Mouse (Mus musculus) CH12.LX (cell line): ENCODE results near the gene Med25. TPM values are rescaled to one million over a fixed set of nuclear protein-coding genes. Genes with fewer than 3 reads are reported as not detected.

Experiments used
- DNase-seq: peaks from one replicate; pipeline ENCODE4 v3.0.0-alpha.2; 2013; ENCODE audit errors: extremely low read depth
- H3K27ac ChIP-seq: 2 replicates; pipeline ENCODE4 v1.5.1; 2012; ENCODE audit warnings: low read depth, mild to moderate bottlenecking, control low read depth, moderate library complexity; ENCODE audit not compliant: insufficient read depth
- H3K27me3 ChIP-seq: replicated peaks from 2 replicates; pipeline ENCODE3; 2012; ENCODE audit warnings: inconsistent platforms
- H3K36me3 ChIP-seq, 2 experiments: replicated peaks in 1 of 2; 2 replicates each; pipeline versions ENCODE3 to v1.6.1; 2012; ENCODE audit warnings: inconsistent platforms in 1 of 2, low read length in 1 of 2, mild to moderate bottlenecking in 1 of 2, mixed read lengths in 1 of 2, moderate library complexity in 1 of 2; ENCODE audit not compliant: control insufficient read depth in 1 of 2, insufficient read depth in 1 of 2
- H3K4me1 ChIP-seq, 2 experiments: 2 replicates each; pipeline ENCODE4 v1.6.1; 2012; ENCODE audit warnings: inconsistent platforms in 1 of 2, moderate library complexity in 1 of 2; ENCODE audit not compliant: insufficient read depth in 2 of 2, control insufficient read depth in 1 of 2
- H3K4me2 ChIP-seq: 2 replicates; pipeline ENCODE4 v1.6.1; 2012; ENCODE audit warnings: low read depth, mild to moderate bottlenecking, control low read depth; ENCODE audit not compliant: poor library complexity, insufficient read depth, severe bottlenecking
- H3K4me3 ChIP-seq, 3 experiments: fragments of 150-350 bp in 1 of 3; sonication (generic) in 1 of 3; replicated peaks in 1 of 3; 2 replicates each; pipeline versions ENCODE3 to v1.5.1; 2011 to 2012; ENCODE audit warnings: low read depth in 2 of 3, low read length in 2 of 3, mild to moderate bottlenecking in 2 of 3, moderate library complexity in 2 of 3, control low read depth in 1 of 3, improper control_type of control experiment in 1 of 3, inconsistent platforms in 1 of 3, mixed read lengths in 1 of 3; ENCODE audit not compliant: poor library complexity in 1 of 3
- H3K79me2 ChIP-seq: replicated peaks from 2 replicates; pipeline ENCODE4 v1.6.1; 2012; ENCODE audit warnings: mild to moderate bottlenecking, moderate library complexity; ENCODE audit not compliant: control insufficient read depth, poor library complexity, insufficient read depth, severe bottlenecking; ENCODE audit errors: extremely low read depth
- H3K9ac ChIP-seq: 2 replicates; pipeline ENCODE4 v1.6.1; 2012; ENCODE audit warnings: low read depth, mild to moderate bottlenecking, control low read depth, moderate library complexity; ENCODE audit not compliant: insufficient read depth
- H3K9me3 ChIP-seq: replicated peaks from 2 replicates; pipeline ENCODE3; 2012; ENCODE audit warnings: low read length, inconsistent platforms, mixed read lengths
- BHLHE40 ChIP-seq: IDR thresholded peaks from 2 replicates; pipeline ENCODE4 v1.6.1; 2011; ENCODE audit warnings: mild to moderate bottlenecking, low read depth, low read length, improper control_type of control experiment
- CHD1 ChIP-seq: IDR thresholded peaks from 2 replicates; pipeline ENCODE4 v1.6.1; 2012; ENCODE audit warnings: low read depth, low read length, improper control_type of control experiment, inconsistent platforms
- CHD2 ChIP-seq: IDR thresholded peaks from 2 replicates; pipeline ENCODE4 v1.6.1; 2011; ENCODE audit warnings: low read length, improper control_type of control experiment
- CTCF ChIP-seq, 2 experiments: IDR thresholded peaks in 1 of 2; conservative IDR thresholded peaks in 1 of 2; 2 replicates each; pipeline ENCODE4 v1.5.1; 2011 to 2012; ENCODE audit warnings: low read depth in 2 of 2, low read length in 2 of 2, improper control_type of control experiment in 1 of 2, inconsistent platforms in 1 of 2, mild to moderate bottlenecking in 1 of 2, moderate library complexity in 1 of 2
- E2F4 ChIP-seq: IDR thresholded peaks from 2 replicates; pipeline ENCODE4 v1.6.1; 2011; ENCODE audit warnings: low read depth, low read length, improper control_type of control experiment; ENCODE audit not compliant: insufficient replicate concordance
- ELF1 ChIP-seq: IDR thresholded peaks from 2 replicates; pipeline ENCODE4 v1.6.1; 2014; ENCODE audit warnings: low read depth, mild to moderate bottlenecking, inconsistent platforms, low read length, improper control_type of control experiment
- EP300 ChIP-seq: IDR thresholded peaks from 2 replicates; pipeline ENCODE4 v1.6.1; 2011; ENCODE audit warnings: low read length, improper control_type of control experiment
- HCFC1 ChIP-seq: IDR thresholded peaks from 2 replicates; pipeline ENCODE4 v1.6.1; 2012; ENCODE audit warnings: low read depth, mild to moderate bottlenecking, inconsistent platforms, low read length, improper control_type of control experiment
- JUN ChIP-seq: IDR thresholded peaks from 2 replicates; pipeline ENCODE4 v1.6.1; 2011; ENCODE audit warnings: low read depth, mild to moderate bottlenecking, low read length, improper control_type of control experiment, moderate library complexity; ENCODE audit not compliant: insufficient read depth
- MAZ ChIP-seq: IDR thresholded peaks from 2 replicates; pipeline ENCODE4 v1.6.1; 2012; ENCODE audit warnings: low read depth, mild to moderate bottlenecking, inconsistent platforms, low read length, improper control_type of control experiment, moderate library complexity
- NELFE ChIP-seq: IDR thresholded peaks from 2 replicates; pipeline ENCODE4 v1.6.1; 2011; ENCODE audit warnings: low read depth, low read length, improper control_type of control experiment
- PAX5 ChIP-seq: IDR thresholded peaks from 2 replicates; pipeline ENCODE4 v1.6.1; 2012; ENCODE audit warnings: low read length, inconsistent platforms, mixed read lengths
- RCOR1 ChIP-seq: conservative IDR thresholded peaks from 2 replicates; pipeline ENCODE4 v1.6.1; 2012; ENCODE audit warnings: low read depth, mild to moderate bottlenecking, inconsistent platforms, low read length, improper control_type of control experiment
- SIN3A ChIP-seq: IDR thresholded peaks from 2 replicates; pipeline ENCODE4 v1.6.1; 2012; ENCODE audit warnings: low read length, improper control_type of control experiment, inconsistent platforms
- TBP ChIP-seq: conservative IDR thresholded peaks from 2 replicates; pipeline ENCODE4 v1.6.1; 2011; ENCODE audit warnings: low read depth, low read length, improper control_type of control experiment
- TCF12 ChIP-seq: IDR thresholded peaks from 2 replicates; pipeline ENCODE4 v1.6.1; 2014; ENCODE audit warnings: low read depth, mild to moderate bottlenecking, inconsistent platforms, low read length, improper control_type of control experiment
- UBTF ChIP-seq: IDR thresholded peaks from 2 replicates; pipeline ENCODE4 v1.6.1; 2012; ENCODE audit warnings: low read depth, mild to moderate bottlenecking, inconsistent platforms, low read length, improper control_type of control experiment, moderate library complexity
- USF1 ChIP-seq: IDR thresholded peaks from 2 replicates; pipeline ENCODE4 v1.6.1; 2014; ENCODE audit warnings: low read depth, mild to moderate bottlenecking, inconsistent platforms, low read length, improper control_type of control experiment
- ZC3H11A ChIP-seq: IDR thresholded peaks from 2 replicates; pipeline ENCODE4 v1.6.1; 2012; ENCODE audit warnings: low read depth, mild to moderate bottlenecking, inconsistent platforms, low read length, improper control_type of control experiment
- ZKSCAN1 ChIP-seq: IDR thresholded peaks from 2 replicates; pipeline ENCODE4 v1.6.1; 2012; ENCODE audit warnings: low read depth, inconsistent platforms, low read length, improper control_type of control experiment, borderline replicate concordance
- ZNF384 ChIP-seq: IDR thresholded peaks from 2 replicates; pipeline ENCODE4 v1.6.1; 2012; ENCODE audit warnings: low read depth, low read length, improper control_type of control experiment, inconsistent platforms
- dilution Hi-C: fragments of 300-500 bp; cut with MboI; formaldehyde crosslinking; loops from 2 replicates; pipeline ENCODE4 v1.14.3; 2020; ENCODE audit warnings: low sequenced_read_pairs; ENCODE audit not compliant: extremely low pct_unique_long_range_greater_than_20kb, extremely low pct_ligation_motif_present
- in situ Hi-C: fragments of 300-500 bp; cut with MboI; formaldehyde crosslinking; loops from 3 replicates; pipeline ENCODE4 v1.14.3; 2019; ENCODE audit warnings: low sequenced_read_pairs, low pct_ligation_motif_present, low pct_unique_long_range_greater_than_20kb, mixed read lengths
- polyA plus RNA-seq: library from polyadenylated mRNA; unstranded; fragments of >175 nt; gene quantifications from 2 replicates; pipeline ENCODE4 v1.2.1, GENCODE M21; 2012; ENCODE audit warnings: low read depth; ENCODE audit not compliant: insufficient read length
- total RNA-seq, 2 experiments: library from RNA; depleted of rRNA; stranded (reverse); fragments of 300-350 nt in 1 of 2; fragments of >200 nt in 1 of 2; gene quantifications; 2 replicates each; pipeline ENCODE4 v1.2.3; 2012 to 2014

The Med25 gene
- total and polyA plus RNA-seq, 3 experiments: 18.4 to 67.4 (median 56.7) TPM

GRCm38 (mm10) chr7:44846804-44847203, 45.7 kb downstream of the Med25 start:
- Histone ChIP-seq H3K4me3 (no peak overlapping the region), H3K27ac (no peak overlapping the region), H3K4me2 (no peak overlapping the region), H3K9me3 (no peaks in the 10 kb centered on the region), H3K4me1 (peaks cover 23 to 49% of the 10 kb centered on the region in 2 experiments), H3K27me3 (no peaks in the 10 kb centered on the region), H3K9ac (no peak overlapping the region)
- in situ Hi-C loops: no loop called here
- TF ChIP-seq NELFE: no peak
- no peak for TF ChIP-seq HCFC1
- TF ChIP-seq E2F4: no peak
- TF ChIP-seq JUN: no peak
- TF ChIP-seq, all 38 proteins: peak for 0
- H3K79me2 ChIP-seq: peaks cover 18% of the 10 kb centered on the region
- dilution Hi-C loops: no loop called here
- no peak for DNase-seq
- peaks cover 51 to 65% of the 10 kb centered on the region in 2 experiments for H3K36me3 ChIP-seq

GRCm38 (mm10) chr7:44845006-44845405, 47.5 kb downstream of the Med25 start:
- TF ChIP-seq SIN3A: no peak
- TF ChIP-seq NELFE: no peak
- TF ChIP-seq ELF1: no peak
- TF ChIP-seq UBTF: no peak
- no peak for TF ChIP-seq CHD2
- TF ChIP-seq EP300: no peak
- TF ChIP-seq TBP: no peak
- no peak for TF ChIP-seq ZKSCAN1
- no peak for TF ChIP-seq PAX5
- no peak for TF ChIP-seq ZC3H11A
- TF ChIP-seq TCF12: no peak
- TF ChIP-seq USF1: no peak
- TF ChIP-seq CHD1: no peak
- no peak for TF ChIP-seq MAZ
- TF ChIP-seq RCOR1: no peak
- no peak for TF ChIP-seq BHLHE40
- TF ChIP-seq ZNF384: no peak
- TF ChIP-seq CTCF (conservative IDR thresholded peaks at IDR 0.05 in 1 of 2, IDR thresholded peaks at IDR 0.05 in 1 of 2; ENCODE audit: low read depth in 2 of 2, low read length in 2 of 2): no peak
- H3K4me1 ChIP-seq: peaks cover 24 to 55% of the 10 kb centered on the region in 2 experiments
- no peaks in the 10 kb centered on the region for H3K27me3 ChIP-seq
- no peak overlapping the region for H3K27ac ChIP-seq
- peaks cover 8% of the 10 kb centered on the region for H3K9me3 ChIP-seq
- no peak overlapping the region for H3K4me2 ChIP-seq
- dilution Hi-C loops (no loop called here), in situ Hi-C loops (no loop called here)
- peaks cover 7% of the 10 kb centered on the region for H3K79me2 ChIP-seq
- H3K9ac ChIP-seq: no peak overlapping the region
- peaks cover 69 to 73% of the 10 kb centered on the region in 2 experiments for H3K36me3 ChIP-seq
- H3K4me3 ChIP-seq: no peak overlapping the region
- no peak for DNase-seq
